Mouse (Mus musculus) urinary bladder, postnatal 36 days (tissue): ENCODE data around the gene Pax3.

Experiments used
- DNase-seq, 2 experiments: peaks; one replicate each; pipeline ENCODE4 v3.0.0; 2022; ENCODE audit warnings: low spot score in 2 of 2, mixed read lengths in 1 of 2

Pax3 gene

GRCm38 (mm10) chr1:78171671-78172070 is 25.3 kb downstream of the Pax3 start:
- no peak for DNase-seq

- DNase-seq: no peak
These were observed 26.2 kb downstream of the Pax3 start for GRCm38 (mm10) chr1:78170771-78171170.

- no peak for DNase-seq
These were observed 28.1 kb downstream of the Pax3 start for GRCm38 (mm10) chr1:78168796-78169195.

GRCm38 (mm10) chr1:78167577-78168286 is 29.2 kb downstream of the Pax3 start:
- no peak for DNase-seq

GRCm38 (mm10) chr1:78161745-78162144 is 35.2 kb downstream of the Pax3 start:
- no peak for DNase-seq

GRCm38 (mm10) chr1:78157930-78158329 is 39.0 kb downstream of the Pax3 start:
- no peak for DNase-seq

- no peak for DNase-seq
These were observed 41.1 kb downstream of the Pax3 start for GRCm38 (mm10) chr1:78155796-78156195.

- no peak for DNase-seq
These were observed 48.8 kb downstream of the Pax3 start for GRCm38 (mm10) chr1:78148011-78148623.

- DNase-seq: no peak
These were observed 53.5 kb downstream of the Pax3 start for GRCm38 (mm10) chr1:78143403-78143802.

- no peak for DNase-seq
These were observed 54.0 kb downstream of the Pax3 start for GRCm38 (mm10) chr1:78142912-78143311.

- no peak for DNase-seq
These were observed 55.0 kb downstream of the Pax3 start for GRCm38 (mm10) chr1:78141741-78142501.

GRCm38 (mm10) chr1:78141314-78141713 is 55.6 kb downstream of the Pax3 start:
- no peak for DNase-seq

GRCm38 (mm10) chr1:78140505-78141303 is 56.2 kb downstream of the Pax3 start:
- no peak for DNase-seq

GRCm38 (mm10) chr1:78139287-78139686 is 57.6 kb downstream of the Pax3 start:
- no peak for DNase-seq

- no peak for DNase-seq
These were observed 67.7 kb downstream of the Pax3 start for GRCm38 (mm10) chr1:78129267-78129666.

- DNase-seq: no peak
These were observed 76.9 kb downstream of the Pax3 start for GRCm38 (mm10) chr1:78119899-78120560.

GRCm38 (mm10) chr1:78116046-78116445 is 80.9 kb downstream of the Pax3 start:
- DNase-seq: no peak

GRCm38 (mm10) chr1:78110311-78110710 is 86.6 kb downstream of the Pax3 start:
- DNase-seq: no peak

- DNase-seq: no peak
These were observed 93.4 kb downstream of the Pax3 start for GRCm38 (mm10) chr1:78103511-78103910.

GRCm38 (mm10) chr1:78093619-78094018 is 103.3 kb downstream of the Pax3 start:
- no peak for DNase-seq

- no peak for DNase-seq
These were observed 108.3 kb downstream of the Pax3 start for GRCm38 (mm10) chr1:78088646-78089045.
